Mouse (Mus musculus) testis, adult 2 months (tissue): ENCODE measurements at regions not wholly inside any gene's neighbourhood (a gene's known extent, or its start where the extent isn't known, plus 50 kb on each side); places are given as distances from the start of the nearest gene placed in this dataset.

Experiments
- CTCF ChIP-seq: fragments of 200-500 bp; IDR thresholded peaks from 2 replicates; pipeline ENCODE4 v1.5.1; 2012; ENCODE audit warnings: low read depth, mild to moderate bottlenecking, inconsistent platforms, low read length, moderate library complexity; ENCODE audit not compliant: control insufficient read depth, insufficient read depth, insufficient replicate concordance
- POLR2A ChIP-seq: fragments of 200-500 bp; IDR thresholded peaks from 2 replicates; pipeline ENCODE4 v1.6.1; 2012; ENCODE audit warnings: low read depth, mild to moderate bottlenecking, inconsistent platforms, low read length, moderate library complexity; ENCODE audit not compliant: control insufficient read depth

- no peak for TF ChIP-seq CTCF
- no peak for TF ChIP-seq POLR2A
Observed at GRCm38 (mm10) chr13:44319101-44319500, 410.2 kb upstream of the Jarid2 start.
